Mouse (Mus musculus) kidney, adult 8-10 months (tissue): ENCODE data around the gene Galnt16.

Source experiments
- DNase-seq, 2 experiments: peaks; one replicate each; pipeline ENCODE4 v3.0.0; 2022

The Galnt16 gene

DNA sequence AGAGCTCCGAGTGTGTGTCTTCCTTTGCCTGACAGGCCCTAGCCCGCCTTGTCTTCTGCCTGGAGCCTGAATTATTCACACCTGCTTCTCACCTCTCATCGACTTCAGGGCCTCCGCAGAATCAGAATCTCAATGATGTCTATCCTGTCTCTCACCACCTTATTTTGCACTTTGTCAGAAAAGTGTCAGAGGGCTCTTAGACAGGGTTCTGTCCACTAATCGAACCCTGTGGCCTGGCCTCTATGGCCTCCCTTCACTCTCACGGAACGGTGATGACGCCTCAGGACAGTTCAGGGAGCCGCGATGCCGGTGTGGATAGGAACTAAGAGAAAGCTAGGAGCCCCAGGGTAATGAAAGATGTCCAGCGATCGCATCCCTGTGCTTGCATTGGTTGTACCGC lies at the start of gene Galnt16:
Galnt16 (plus strand) TSS at position 301 of the 400 bp plus-strand sequence.
- no peak for DNase-seq

GRCm38 (mm10) chr12:80470206-80470605 lies 47.9 kb upstream of the Galnt16 start:
- no peak for DNase-seq

DNA sequence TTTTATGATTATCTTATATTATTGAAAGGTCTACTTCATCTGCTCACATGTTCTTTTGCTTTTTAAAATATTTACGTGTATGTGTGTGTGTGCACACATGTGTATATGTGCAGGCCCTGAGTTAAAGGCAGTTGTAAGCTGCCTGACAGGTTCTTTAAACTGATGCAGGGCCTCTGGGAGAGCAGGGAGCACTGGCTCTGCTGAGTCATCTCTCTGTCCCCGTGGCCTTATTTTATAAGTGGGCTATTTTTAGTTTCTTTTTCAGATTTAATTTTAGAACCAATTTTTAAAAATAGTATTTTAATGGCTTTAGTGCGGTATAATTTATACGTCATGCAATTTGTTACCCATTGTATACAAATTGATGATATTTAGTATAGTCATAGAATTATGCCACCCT lies 46.2 kb upstream of the Galnt16 start:
- DNase-seq: no peak

- no peak for DNase-seq
Measured at GRCm38 (mm10) chr12:80473731-80474130, 44.3 kb upstream of the Galnt16 start.

DNA sequence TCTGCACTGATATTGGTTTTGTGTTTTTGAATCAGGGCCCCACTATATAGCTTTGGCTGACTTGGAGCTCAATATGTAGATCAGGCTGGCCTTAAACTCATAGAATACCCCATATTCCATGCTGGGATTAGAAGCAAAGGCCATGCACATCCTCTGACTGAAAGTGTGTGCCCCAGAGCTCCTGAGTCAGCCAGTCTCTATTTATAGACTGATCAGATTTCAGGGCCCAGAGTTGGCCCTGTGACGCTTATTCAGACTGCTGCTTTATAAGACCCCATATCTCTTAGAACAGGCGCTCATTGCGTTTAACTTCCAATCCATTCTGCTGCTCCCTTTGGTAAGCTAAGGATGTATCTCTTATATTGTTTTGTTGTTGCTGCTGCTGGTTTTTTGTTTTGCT lies 38.1 kb upstream of the Galnt16 start:
- DNase-seq: no peak

DNA sequence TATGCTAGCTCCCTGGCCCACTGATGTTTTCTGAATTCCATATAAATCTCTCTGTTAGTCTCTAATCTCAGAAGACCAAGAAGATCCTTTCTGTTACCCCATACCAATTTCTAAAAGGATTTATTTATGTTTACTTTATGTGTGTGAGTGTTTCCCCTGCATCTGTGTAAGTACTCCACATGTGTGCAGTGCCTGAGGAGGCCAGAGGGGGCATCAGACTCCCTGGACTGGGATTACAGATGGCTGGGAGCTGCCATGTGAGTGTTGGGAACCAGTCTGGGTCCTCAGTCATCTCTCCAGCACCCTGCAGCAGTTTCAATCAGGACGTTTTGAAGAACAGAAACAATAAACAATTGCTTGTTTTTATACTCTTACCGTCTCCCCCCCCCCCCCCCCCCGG lies 34.7 kb upstream of the Galnt16 start:
- no peak for DNase-seq

DNA sequence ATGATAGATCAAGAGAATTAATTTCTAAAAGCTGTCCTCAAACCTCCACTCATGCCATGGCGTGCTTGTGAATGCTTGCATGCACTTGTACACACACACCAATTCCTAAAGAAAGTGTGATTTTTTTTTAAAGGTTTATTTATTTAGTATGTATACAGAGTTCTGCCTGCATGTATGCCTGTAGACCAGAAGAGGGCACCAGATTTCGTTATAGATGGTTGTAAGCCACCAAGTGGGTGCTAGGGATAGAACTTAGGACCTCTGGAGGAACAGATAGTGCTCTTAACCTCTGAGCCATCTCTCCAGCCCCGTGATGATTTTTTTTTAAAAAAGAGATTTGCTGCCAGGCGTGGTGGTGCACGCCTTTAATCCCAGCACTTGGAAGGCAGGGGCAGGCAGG lies 24.8 kb upstream of the Galnt16 start:
- DNase-seq: no peak

DNA sequence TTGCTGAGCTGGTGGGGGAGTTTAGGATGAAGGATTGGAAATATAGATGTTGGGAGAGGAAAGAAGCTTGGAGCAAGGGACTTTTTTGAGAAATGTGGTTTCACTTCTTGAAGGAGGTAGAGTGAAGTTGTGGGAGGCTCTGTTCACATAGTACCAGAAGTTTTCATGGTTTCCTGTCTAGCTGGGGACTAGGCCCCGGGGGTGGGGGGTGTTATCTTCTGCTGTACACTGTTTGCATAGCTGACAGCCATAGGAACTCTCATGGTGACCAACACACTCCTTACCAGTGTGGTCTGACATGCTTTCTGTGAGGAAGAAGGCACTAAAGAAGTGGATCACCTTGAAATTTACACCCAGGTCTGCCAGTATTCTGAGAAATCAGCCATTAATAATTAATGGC lies 22.4 kb upstream of the Galnt16 start:
- no peak for DNase-seq

- DNase-seq: no peak
Measured at GRCm38 (mm10) chr12:80498356-80498755, 19.7 kb upstream of the Galnt16 start.

DNA sequence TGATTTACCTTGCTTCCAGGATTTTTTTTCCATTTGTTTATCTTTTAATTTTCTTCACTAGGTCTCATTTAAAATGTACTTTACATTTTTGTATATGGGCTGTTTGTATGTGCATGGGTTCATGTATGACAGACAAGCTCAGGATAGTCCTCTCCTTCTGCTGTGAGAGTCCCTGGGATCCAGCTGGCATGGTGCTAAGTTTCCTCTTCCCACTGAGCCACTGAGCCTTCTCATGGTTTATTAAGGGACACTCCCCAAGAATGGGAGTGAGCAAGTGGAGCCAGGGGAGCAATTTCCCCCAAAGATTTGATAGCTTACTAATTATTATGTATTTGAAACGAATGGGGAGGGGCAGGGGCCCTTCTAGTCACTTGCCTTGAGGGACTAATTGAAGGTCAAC lies 17.6 kb upstream of the Galnt16 start:
- DNase-seq: no peak

GRCm38 (mm10) chr12:80504718-80505117 lies 13.4 kb upstream of the Galnt16 start:
- no peak for DNase-seq

DNA sequence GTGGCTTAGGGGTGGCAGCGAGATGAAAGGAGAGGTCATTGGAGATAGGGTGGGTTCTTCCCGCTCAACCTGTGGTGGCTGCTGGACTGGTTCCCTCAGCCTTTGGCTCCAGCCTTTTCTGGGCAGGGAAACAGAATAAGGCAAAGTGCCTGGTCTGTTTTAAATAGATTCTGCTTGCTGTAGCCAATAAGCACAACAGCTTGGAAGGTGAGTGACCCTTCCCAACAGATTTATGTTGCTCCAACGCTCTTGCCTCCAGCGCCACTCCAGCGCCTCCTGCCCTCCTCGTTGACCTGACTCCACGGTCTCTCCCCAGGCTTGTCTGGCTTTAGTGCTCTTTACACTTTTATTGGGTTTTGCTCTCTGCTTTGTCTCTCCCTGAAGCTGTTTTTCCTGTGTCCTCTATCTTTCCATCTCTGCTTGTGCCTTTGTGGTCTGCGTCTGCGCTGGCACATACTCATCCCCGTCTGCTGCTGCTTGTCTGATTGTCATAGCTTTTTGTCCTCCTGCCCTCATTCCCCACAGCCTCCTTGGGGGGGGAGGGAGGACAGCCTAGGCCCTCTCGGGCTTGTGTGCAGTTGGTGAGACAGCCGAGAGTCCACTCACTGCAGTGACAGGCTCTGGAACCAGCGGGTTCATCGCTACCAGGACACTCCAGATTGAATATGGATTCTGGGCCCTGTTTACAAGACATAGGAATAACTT lies 10.9 kb upstream of the Galnt16 start:
- DNase-seq: peak in 1 of 2 experiments; percentile 13

GRCm38 (mm10) chr12:80518393-80518756 lies 298 bp downstream of the Galnt16 start:
- DNase-seq: no peak

DNA sequence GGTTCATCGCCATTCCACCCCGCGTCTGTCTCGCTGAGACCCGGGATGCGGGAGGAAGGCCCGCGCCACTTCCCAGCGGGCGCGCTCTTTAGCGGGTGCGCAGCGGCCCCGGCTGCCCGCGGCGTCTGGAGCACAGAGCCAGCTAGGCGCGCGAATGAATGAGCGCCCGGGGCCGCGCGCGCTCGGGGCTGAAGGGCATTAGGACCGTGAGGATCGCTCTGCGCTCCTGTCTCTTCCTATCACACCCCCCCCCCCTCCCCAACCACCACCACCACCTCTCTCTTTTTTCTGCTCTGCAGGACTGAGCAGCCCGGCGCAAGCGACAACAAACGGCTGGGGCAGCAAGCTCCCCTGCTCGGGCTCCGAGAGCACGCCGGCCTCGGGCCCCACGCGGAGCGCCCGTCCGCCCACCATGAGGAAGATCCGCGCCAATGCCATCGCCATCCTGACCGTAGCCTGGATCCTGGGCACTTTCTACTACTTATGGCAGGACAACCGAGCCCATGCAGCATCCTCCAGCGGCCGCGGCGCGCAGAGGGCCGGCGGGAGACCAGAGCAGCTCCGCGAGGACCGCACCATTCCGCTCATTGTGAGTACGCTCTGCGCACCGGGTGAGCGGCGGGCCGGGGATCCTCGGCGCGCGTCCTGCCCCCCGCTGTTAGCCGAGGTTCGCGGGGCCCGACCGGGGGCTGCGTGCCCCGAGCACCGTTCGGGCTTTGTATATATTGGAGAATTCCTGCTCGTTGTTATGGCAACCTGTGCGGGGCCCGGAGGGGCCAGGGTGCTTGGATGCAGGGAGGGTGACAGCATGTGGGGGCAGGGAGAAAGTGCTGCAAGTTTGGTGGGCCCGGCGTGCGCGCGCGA lies 912 bp downstream of the Galnt16 start:
- DNase-seq: no peak

- DNase-seq: no peak
Measured at GRCm38 (mm10) chr12:80519621-80520332, 1.7 kb downstream of the Galnt16 start.

DNA sequence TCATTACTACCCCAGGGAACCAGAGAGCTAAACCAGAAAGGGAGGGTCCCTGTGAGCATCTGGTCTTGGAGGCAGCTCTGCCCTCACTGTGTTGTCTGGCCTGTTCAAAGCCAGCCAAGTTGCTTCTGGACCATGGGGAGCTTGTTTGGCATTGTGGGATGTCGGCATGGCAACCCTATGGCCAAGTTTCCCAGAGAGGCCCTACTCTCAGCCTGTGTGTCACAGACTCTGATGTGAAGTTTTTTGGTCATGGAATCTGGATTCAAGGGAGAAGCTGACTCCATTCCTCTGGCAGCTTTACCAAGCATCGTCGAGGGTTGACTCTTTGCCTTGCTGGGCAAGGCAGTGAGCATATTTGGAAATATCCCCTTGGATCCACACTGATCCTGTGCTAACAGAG lies 3.9 kb downstream of the Galnt16 start:
- DNase-seq: no peak

DNA sequence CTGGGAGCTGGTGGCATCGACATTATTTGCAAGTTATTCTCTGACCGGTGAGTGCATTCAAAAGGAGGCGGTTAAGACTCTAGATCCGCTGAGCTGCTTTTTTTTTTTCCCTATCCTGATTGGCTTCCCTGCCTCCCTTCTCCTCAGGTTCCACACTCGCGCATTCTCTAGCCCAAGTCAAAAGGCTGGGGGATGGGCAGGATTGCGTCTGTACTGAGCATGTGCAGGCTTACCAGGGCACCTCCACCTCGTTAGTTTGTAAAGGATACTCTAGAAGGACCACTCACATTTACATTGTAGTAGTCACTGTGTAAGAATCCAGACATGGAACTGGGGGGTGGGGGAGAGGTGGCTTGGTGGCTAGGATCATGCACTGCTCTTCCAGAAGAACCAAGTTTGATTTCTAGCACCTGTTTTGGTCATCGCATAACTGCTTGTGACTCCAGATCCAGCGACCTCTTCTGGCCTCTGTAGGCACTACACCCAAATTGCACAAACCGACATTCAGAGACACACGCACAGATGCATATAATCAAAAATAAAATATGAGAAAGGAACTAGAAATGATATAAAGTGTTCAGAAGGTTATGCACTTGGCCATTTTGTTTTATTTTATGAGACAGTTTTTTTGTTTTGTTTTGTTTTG lies 6.3 kb downstream of the Galnt16 start:
- no peak for DNase-seq

- no peak for DNase-seq
Measured at GRCm38 (mm10) chr12:80525513-80525912, 7.4 kb downstream of the Galnt16 start.

DNA sequence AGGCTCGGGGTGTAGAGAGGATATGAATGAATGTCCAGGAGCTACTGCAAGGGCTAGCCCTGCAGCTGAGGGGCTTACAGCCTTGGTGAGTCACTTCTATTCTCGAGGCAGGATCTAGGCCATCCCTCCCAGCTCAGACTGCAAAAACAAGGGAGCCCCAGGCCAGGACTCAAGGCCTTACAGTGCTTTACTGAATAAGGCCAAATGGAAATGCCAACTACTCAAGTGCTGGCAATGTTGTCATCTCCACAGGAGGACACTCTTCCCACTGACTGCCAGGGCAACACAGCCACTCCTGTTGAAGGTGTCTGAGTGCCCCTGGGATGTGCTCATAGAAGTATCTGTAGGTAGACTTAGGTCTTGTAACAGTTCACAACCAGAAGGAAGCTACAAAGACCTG lies 8.4 kb downstream of the Galnt16 start:
- DNase-seq: no peak

- DNase-seq: no peak
Measured at GRCm38 (mm10) chr12:80527727-80528389, 9.8 kb downstream of the Galnt16 start.

DNA sequence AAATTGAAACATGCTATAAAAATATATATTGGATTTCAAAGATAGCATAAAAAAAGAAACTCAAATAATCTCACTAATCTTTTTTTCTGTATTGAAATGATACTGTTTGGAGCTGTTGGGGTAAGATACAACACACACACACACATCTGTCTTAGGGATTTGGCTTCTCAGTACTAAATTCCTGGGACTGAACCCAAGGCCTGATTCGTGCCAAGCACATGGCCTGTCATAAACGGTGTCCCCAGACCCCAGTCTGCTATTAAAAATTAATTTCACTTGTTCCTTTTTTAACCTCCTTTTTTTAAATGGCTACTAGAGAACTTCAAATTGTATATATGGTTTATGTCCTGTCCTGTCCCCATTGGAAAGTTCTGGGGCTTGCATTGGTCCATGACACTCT lies 12.0 kb downstream of the Galnt16 start:
- no peak for DNase-seq

GRCm38 (mm10) chr12:80530630-80531029 lies 12.6 kb downstream of the Galnt16 start:
- no peak for DNase-seq

DNA sequence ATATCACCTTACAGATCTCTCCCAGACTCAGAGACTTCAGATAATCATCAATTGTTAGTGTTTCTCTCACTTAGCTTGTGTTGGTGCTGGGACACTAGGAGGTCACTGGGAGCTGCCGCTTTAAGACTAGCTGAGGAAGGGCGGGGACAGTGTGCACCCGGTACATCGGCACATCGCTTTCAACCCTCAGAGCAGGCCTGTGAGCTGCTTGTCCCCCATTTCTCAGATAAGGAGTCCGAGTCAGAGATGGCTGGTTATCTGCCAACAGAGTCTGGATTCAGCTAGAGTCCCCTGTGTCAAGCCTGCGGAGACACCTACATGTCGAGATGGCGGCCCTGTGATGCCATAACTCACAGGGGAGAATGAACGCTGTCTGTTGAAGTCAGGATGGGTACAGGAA lies 13.5 kb downstream of the Galnt16 start:
- no peak for DNase-seq
